Mouse (Mus musculus) hindbrain, embryonic 14.5 days (tissue): Measurements from ENCODE around the gene Klf14. TPM values are rescaled to one million over a fixed set of nuclear protein-coding genes. Genes with fewer than 3 reads are reported as not detected.

Source experiments
- ATAC-seq: fragments of 200-750 bp; cut with Nextera tagmentation; 2 replicates; pipeline ENCODE4 v1.8.0; 2017; ENCODE audit warnings: moderate number of reproducible peaks, mild to moderate bottlenecking, moderate TSS enrichment, moderate library complexity; ENCODE audit not compliant: low FRiP score
- DNase-seq: peaks from one replicate; pipeline ENCODE4 v3.0.0-alpha.2; 2015; ENCODE audit warnings: low spot score
- H3K27ac ChIP-seq: fragments of 300-500 bp; sonication (generic); 2 replicates; pipeline ENCODE4 v1.5.1; 2014; ENCODE audit warnings: mild to moderate bottlenecking, moderate library complexity
- H3K27me3 ChIP-seq: fragments of 300-500 bp; sonication (generic); 2 replicates; pipeline ENCODE4 v1.6.1; 2014; ENCODE audit warnings: mild to moderate bottlenecking, low read length, mixed read lengths; ENCODE audit not compliant: control insufficient read depth, insufficient read depth
- H3K36me3 ChIP-seq: fragments of 300-500 bp; sonication (generic); replicated peaks from 2 replicates; pipeline ENCODE4 v1.6.1; 2014; ENCODE audit not compliant: control insufficient read depth, insufficient read depth
- H3K4me1 ChIP-seq: fragments of 300-500 bp; sonication (generic); replicated peaks from 2 replicates; pipeline ENCODE4 v1.6.1; 2014; ENCODE audit warnings: antibody characterized with exemption, low read length, mixed read lengths; ENCODE audit not compliant: control insufficient read depth, insufficient read depth
- H3K4me2 ChIP-seq: fragments of 300-500 bp; sonication (generic); replicated peaks from 2 replicates; pipeline ENCODE4 v1.6.1; 2014; ENCODE audit warnings: mild to moderate bottlenecking, moderate library complexity
- H3K4me3 ChIP-seq: fragments of 300-500 bp; sonication (generic); replicated peaks from 2 replicates; pipeline ENCODE4 v1.5.1; 2014; ENCODE audit warnings: mild to moderate bottlenecking, low read length
- H3K9ac ChIP-seq: fragments of 300-500 bp; sonication (generic); 2 replicates; pipeline ENCODE4 v1.6.1; 2014
- H3K9me3 ChIP-seq: fragments of 300-500 bp; sonication (generic); 2 replicates; pipeline ENCODE4 v1.6.1; 2016; ENCODE audit warnings: low read length; ENCODE audit not compliant: control insufficient read depth
- WGBS: fragments of 180-500 bp; shearing (Covaris S2); extraction: QIAGEN DNeasy Blood & Tissue Kit; methylation state at CpG from one replicate; pipeline ENCODE4 v1.1.7; 2014; 5-methylcytosine and 5-hydroxymethylcytosine counted together
- polyA plus RNA-seq: library from polyadenylated mRNA; unstranded; fragments of >200 nt; fragmentation: Nextera tagmentation; extraction: Ambion mirVana; gene quantifications from 2 replicates; pipeline ENCODE4 v1.2.1, GENCODE M21; 2014

The Klf14 gene
- polyA plus RNA-seq, 1 experiment from 2014 or later, result 0.20 TPM

DNA sequence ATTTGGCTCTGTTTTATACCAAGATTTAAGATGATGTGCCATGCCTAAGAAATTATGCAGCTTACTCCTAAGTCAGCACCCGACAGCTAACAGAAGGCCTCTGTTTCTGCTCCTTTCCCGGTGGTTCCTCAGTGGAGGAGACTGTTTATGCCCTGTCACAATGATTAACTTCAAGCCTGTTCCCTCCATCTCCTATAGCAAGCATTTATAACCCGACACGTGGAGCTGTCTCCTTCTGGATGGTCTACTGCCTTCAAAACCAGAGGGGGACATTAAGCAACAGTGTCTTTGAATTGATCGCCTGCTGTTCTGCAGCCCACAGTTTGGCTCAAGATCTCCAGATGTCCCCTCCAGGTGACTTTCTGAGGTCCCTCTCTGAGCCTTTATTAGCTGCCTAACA lies 19.6 kb downstream of the Klf14 start:
- H3K9ac ChIP-seq, result no peak overlapping the region
- no peak overlapping the region for H3K4me2 ChIP-seq
- WGBS, result 68% methylated on average over 5 of the region's 5 CpGs
- DNase-seq (no peak), ATAC-seq (no peak)
- no peak overlapping the region for H3K27ac ChIP-seq
- H3K9me3 ChIP-seq, result no peaks in the 10 kb centered on the region
- H3K36me3 ChIP-seq, result no peaks in the 10 kb centered on the region
- no peaks in the 10 kb centered on the region for H3K27me3 ChIP-seq
- no peak overlapping the region for H3K4me3 ChIP-seq
- H3K4me1 ChIP-seq, result no peaks in the 10 kb centered on the region

DNA sequence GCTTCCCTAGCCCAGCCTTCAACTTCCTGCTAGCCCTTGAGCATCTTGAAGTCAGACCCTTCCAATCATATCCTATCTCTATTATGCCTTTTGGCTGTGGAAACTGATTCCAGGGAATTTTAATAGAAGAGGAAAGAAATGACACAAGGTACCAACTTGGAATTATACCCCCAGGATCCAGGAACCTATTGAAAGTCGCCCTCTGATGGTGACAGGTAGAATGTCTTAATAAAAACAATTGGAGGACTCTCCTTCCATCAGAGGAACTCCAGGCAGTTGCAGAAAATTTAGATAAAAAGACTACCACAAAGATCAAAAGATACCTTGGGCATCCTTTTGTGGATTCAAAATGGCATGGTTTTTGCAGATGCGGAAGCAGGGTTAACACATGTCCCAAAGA lies 36.1 kb downstream of the Klf14 start:
- Histone ChIP-seq H3K36me3 (no peaks in the 10 kb centered on the region), H3K4me3 (no peak overlapping the region), H3K27ac (no peak overlapping the region), H3K9me3 (no peaks in the 10 kb centered on the region), H3K4me1 (no peaks in the 10 kb centered on the region), H3K9ac (no peak overlapping the region), H3K27me3 (no peaks in the 10 kb centered on the region), H3K4me2 (no peak overlapping the region)
- 42% methylated on average over 2 of the region's 2 CpGs for WGBS
- ATAC-seq, result no peak
- no peak for DNase-seq

DNA sequence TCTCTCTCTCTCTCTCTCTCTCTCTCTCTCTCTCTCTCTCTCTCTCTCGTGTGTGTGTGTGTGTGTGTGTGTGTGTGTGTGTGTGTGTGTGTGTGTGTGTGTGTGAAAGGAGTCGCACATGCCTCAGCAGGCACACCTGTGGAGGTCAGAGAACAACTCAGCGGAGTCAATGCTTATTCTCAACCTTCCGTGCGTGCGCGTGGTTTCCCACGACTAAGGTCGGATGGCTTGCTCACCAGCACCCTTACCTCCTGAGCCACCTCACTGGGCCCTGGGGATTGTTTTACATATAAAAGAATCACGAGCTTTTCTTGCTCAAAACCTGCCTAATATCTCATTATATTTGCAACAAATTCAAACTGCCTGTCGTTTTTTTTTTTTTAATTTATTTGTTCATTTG lies 37.1 kb downstream of the Klf14 start:
- 68% methylated on average over 10 of the region's 11 CpGs for WGBS
- DNase-seq (no peak), ATAC-seq (no peak)
- no peaks in the 10 kb centered on the region for H3K4me1 ChIP-seq
- H3K4me2 ChIP-seq, result 0 out of 2 replicates have a peak overlapping the region, but pooled peaks have one; percentile 41
- H3K36me3 ChIP-seq, result no peaks in the 10 kb centered on the region
- H3K27me3 ChIP-seq, result no peaks in the 10 kb centered on the region
- no peak overlapping the region for H3K4me3 ChIP-seq
- no peaks in the 10 kb centered on the region for H3K9me3 ChIP-seq
- no peak overlapping the region for H3K9ac ChIP-seq
- no peak overlapping the region for H3K27ac ChIP-seq

DNA sequence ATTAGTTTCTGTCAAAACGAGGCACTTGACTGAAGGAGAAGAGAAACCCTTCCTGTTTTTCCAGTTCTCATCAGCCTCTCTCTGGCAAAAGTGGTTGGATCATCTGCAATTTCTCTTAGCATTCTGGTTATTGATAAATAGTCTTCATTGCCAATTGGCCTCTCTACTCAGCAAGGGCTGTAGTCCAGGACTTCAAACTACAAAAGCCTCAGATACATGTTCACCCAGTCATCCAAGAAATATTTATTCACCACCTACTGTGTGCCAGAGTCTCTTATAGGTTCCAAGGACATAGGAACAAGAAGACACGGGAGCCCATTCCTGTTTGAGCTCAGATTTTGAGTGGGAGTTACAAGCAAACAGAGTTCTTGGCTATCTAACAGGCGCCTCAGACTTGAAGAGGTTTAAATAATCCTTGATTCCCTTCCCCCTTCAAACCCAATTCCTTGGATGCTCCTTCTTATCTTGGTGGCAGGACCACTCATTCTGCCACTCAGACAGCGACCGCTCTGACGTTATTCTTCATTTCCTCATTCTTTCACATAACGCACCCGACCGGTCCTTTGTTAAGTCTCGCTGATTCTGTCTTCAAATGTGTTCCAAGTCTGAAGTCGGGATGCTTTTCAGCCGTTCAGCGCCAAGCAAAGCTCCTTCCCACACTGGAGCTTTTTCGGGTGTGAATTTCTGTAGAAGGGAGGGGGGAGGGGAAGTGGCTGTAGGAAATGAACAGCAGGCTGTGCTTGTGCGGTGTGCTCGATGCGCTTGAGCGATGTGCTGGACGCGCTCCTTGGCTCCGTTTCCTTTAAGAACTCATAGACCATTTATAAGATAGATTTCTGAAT lies 37.8 kb downstream of the Klf14 start:
- peak; percentile 57 for DNase-seq
- no peaks in the 10 kb centered on the region for H3K9me3 ChIP-seq
- WGBS, result 45% methylated on average over 21 of the region's 21 CpGs
- peak overlapping the region; percentile 41 for H3K4me2 ChIP-seq
- H3K4me1 ChIP-seq, result no peaks in the 10 kb centered on the region
- no peak for ATAC-seq
- H3K27me3 ChIP-seq, result no peaks in the 10 kb centered on the region
- peak overlapping the region; percentile 20 for H3K4me3 ChIP-seq
- H3K36me3 ChIP-seq, result no peaks in the 10 kb centered on the region
- H3K27ac ChIP-seq, result no peak overlapping the region
- peak overlapping the region; percentile 6; the same call in 1 of the 2 replicates for H3K9ac ChIP-seq

DNA sequence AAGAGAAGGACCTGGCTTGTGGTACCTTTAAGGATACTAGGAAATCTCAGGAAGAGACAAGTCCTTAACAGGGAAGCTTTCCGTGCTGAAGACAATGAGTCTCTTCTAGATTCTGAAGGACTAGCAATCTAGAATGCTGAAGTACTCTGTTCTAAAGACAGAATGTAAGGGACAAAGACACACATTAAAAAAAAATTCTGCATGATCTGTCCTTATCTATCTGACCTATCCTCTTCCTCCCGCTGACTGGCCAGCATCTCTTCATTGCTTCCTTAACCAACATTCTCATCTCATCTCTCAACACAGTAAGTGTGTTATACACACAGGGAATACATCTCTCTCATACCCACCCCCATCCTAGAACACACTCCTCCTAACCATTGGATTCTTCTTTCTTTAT lies 43.4 kb downstream of the Klf14 start, which contains the start of gene Tsga13:
Gene Tsga13, minus strand, starts transcription at position 101 of the 400 bp plus-strand sequence.
- Histone ChIP-seq H3K4me2 (no peak within 1 kb of the TSS), H3K9ac (no peak within 1 kb of the TSS), H3K27ac (no peak within 1 kb of the TSS), H3K36me3 (no peaks in the 10 kb centered on the region), H3K4me3 (no peak within 1 kb of the TSS), H3K4me1 (no peaks in the 10 kb centered on the region), H3K27me3 (no peaks in the 10 kb centered on the region), H3K9me3 (no peaks in the 10 kb centered on the region)
- DNase-seq, result no peak
- WGBS, result 95% methylated on average over 2 of the region's 2 CpGs
- no peak for ATAC-seq

DNA sequence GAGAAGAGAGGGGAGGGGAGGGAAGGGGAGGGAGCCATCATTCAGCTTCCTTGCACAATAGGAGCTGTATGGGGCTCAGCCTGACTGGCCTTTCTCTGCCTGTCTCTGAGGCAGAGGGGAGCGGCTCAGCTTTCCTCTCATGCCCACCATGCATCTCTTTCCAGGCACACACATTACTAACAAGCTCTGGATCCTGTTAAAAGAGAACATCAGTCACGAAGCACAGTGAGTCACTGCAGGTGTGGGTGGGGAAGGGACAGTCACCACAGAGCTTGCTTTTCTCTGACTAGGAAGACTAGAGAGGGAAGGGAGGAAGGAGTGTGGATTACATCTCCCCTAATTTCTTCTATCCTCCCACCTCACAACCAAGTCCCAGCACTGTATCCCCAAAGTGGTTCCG lies 50.9 kb downstream of the Klf14 start:
- Histone ChIP-seq H3K27ac (no peak overlapping the region), H3K4me3 (no peak overlapping the region), H3K9me3 (no peaks in the 10 kb centered on the region), H3K4me2 (no peak overlapping the region), H3K9ac (no peak overlapping the region), H3K36me3 (no peaks in the 10 kb centered on the region), H3K4me1 (no peaks in the 10 kb centered on the region), H3K27me3 (no peaks in the 10 kb centered on the region)
- DNase-seq (no peak), ATAC-seq (no peak)
- WGBS, result 47% methylated on average over 3 of the region's 3 CpGs

Other genes starting within 250 kb of the Klf14 start
- gene Mest, start 235.5 kb downstream of the Klf14 start, polyA plus RNA-seq, result 346 and 418 TPM in 2 replicates
- 32.6 and 37.9 TPM in 2 replicates for gene Copg2, start 62.3 kb downstream of the Klf14 start, polyA plus RNA-seq
- 0.46 and 0.61 TPM in 2 replicates for gene Tsga13, start 43.5 kb downstream of the Klf14 start, polyA plus RNA-seq